Mouse (Mus musculus): Measurements from ENCODE around the gene Fam122b. TPM values are rescaled to one million over a fixed set of nuclear protein-coding genes. Genes with fewer than 3 reads are reported as not detected.
A peak's percentile ranks its signal among the peaks of the same experiment; 100 is the strongest.

The Fam122b gene
- polyA plus RNA-seq, 1 experiment from 2014 or later = 7.8 TPM

DNA sequence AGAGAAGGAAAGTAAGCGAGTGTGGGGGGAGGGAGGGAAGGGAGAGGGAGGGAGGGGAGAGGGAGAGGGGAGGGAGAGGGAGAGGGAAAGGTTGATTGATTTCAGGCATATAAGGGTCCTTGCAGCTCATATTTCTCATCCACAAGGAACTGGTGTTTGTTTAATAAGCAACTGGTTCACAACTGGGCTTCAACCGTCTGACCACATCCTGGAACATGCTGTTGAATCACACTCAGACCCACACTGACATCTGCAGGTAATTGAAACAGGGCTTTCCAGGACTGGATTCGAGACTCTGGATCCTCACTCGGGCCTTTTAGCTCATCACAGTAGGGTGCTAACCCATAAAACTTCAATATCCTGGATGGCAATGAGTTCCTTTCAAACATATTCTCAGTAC is 35.9 kb downstream of the Fam122b start:
- Histone ChIP-seq H3K27me3 (no peaks in the 10 kb centered on the region), H3K4me2 (peak overlapping the region; percentile 8; the same call in 1 of the 2 replicates), H3K36me3 (no peaks in the 10 kb centered on the region), H3K9me3 (no peaks in the 10 kb centered on the region), H3K4me1 (replicated peaks) (peaks cover 16% of the 10 kb centered on the region), H3K9ac (replicated peaks) (no peak overlapping the region), H3K4me3 (replicated peaks) (no peak overlapping the region), H3K27ac (peak overlapping the region; percentile 74)
- 31% methylated on average over 4 of the region's 4 CpGs for WGBS
- ATAC-seq (ENCODE audit: insufficient number of reproducible peaks, insufficient read depth, low FRiP score, low TSS enrichment, low read depth) = peak; percentile 76

DNA sequence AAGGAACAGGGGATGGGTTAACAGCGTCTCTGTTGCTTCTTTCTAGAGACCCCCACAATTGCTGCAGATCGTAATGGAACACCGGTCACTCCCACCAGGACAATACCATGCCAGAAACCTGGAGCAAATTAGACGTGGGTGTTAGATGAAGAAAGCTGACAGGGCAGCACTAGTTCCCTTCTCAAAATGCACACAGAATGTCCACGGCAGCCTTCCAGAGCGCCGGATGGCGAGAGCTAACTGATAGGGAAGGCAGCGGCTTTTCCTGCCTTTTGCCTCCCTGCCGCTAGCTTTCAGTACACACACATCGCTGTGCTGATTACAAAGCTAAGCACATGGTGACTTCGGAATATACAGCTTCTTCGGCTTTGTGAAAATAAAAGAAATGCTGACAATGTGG is 37.6 kb downstream of the Fam122b start:
- Histone ChIP-seq H3K27me3 (no peaks in the 10 kb centered on the region), H3K4me3 (replicated peaks) (peak overlapping the region; percentile 13; the same call in 1 of the 2 replicates), H3K4me1 (replicated peaks) (peaks cover 16% of the 10 kb centered on the region), H3K27ac (peak overlapping the region; percentile 79), H3K9me3 (no peaks in the 10 kb centered on the region), H3K36me3 (no peaks in the 10 kb centered on the region), H3K9ac (replicated peaks) (peak overlapping the region; percentile 35; the same call in 1 of the 2 replicates), H3K4me2 (peak overlapping the region; percentile 46)
- 23% methylated on average over 13 of the region's 13 CpGs for WGBS
- ATAC-seq (ENCODE audit: insufficient number of reproducible peaks, insufficient read depth, low FRiP score, low TSS enrichment, low read depth) = no peak

DNA sequence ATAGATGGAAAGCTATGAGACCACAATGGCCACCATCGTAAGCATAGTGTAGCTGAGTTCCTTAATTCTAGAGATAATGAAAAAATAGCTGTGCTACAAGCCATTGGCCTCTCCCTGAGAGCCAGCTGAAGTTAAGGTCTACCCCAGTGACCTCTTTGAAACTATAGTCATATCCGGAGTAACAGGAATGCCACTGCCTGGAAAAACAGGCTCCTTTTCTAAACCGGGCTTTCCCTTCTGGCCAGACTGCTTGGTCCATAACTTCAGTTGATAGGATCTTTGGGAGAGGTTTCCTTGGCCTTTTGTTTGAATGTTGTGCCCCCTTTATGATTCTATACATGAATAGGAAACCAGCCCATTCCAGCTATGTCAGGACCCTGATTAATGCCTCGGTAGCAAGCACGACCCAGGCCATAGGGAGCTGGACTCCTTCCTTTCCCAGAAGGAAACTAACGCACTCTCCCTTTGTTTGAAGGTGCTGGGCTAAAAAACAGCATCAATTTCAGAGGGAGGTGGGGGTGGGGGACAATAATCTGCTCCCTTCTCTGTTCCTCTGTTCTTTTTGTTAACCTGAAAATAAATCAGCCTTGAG is 45.2 kb downstream of the Fam122b start:
- ATAC-seq (ENCODE audit: insufficient number of reproducible peaks, insufficient read depth, low FRiP score, low TSS enrichment, low read depth) = no peak
- no peak overlapping the region for H3K27ac ChIP-seq
- WGBS = 56% methylated on average over 6 of the region's 6 CpGs

DNA sequence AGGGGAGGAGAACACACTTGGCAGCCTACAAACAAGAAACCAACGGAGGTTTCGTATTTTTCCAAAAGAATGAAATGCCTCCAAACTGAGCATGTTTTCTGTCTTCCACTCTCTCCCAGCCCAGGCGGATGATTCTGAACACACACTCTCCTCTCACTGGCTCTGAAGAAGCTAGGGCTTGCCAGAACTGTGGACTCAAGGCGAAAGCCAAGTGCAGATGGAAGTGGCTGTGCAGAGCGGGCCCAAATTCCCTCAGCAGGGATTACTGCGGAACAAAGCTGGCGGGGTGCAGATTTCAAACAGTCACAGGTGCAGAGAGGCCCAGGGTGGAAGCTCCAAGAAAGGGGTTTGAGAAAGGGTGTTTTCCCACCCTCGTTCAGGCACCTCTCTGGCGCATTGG is 48.8 kb downstream of the Fam122b start:
- WGBS = 72% methylated on average over 9 of the region's 9 CpGs
- Histone ChIP-seq H3K4me2 (no peak overlapping the region), H3K4me3 (replicated peaks) (no peak overlapping the region), H3K4me1 (replicated peaks) (no peaks in the 10 kb centered on the region; the same call in 1 of the 2 replicates), H3K27me3 (no peaks in the 10 kb centered on the region), H3K9me3 (no peaks in the 10 kb centered on the region), H3K9ac (replicated peaks) (no peak overlapping the region), H3K27ac (no peak overlapping the region), H3K36me3 (no peaks in the 10 kb centered on the region)
- ATAC-seq (ENCODE audit: insufficient number of reproducible peaks, insufficient read depth, low FRiP score, low TSS enrichment, low read depth) = no peak

More for the DNA sequence above, 45.2 kb downstream of the Fam122b start:
- Histone ChIP-seq H3K36me3 (no peaks in the 10 kb centered on the region), H3K4me2 (no peak overlapping the region), H3K9ac (replicated peaks) (no peak overlapping the region), H3K27me3 (no peaks in the 10 kb centered on the region), H3K4me3 (replicated peaks) (no peak overlapping the region), H3K4me1 (replicated peaks) (no peaks in the 10 kb centered on the region; the same call in 1 of the 2 replicates), H3K9me3 (no peaks in the 10 kb centered on the region)

DNA sequence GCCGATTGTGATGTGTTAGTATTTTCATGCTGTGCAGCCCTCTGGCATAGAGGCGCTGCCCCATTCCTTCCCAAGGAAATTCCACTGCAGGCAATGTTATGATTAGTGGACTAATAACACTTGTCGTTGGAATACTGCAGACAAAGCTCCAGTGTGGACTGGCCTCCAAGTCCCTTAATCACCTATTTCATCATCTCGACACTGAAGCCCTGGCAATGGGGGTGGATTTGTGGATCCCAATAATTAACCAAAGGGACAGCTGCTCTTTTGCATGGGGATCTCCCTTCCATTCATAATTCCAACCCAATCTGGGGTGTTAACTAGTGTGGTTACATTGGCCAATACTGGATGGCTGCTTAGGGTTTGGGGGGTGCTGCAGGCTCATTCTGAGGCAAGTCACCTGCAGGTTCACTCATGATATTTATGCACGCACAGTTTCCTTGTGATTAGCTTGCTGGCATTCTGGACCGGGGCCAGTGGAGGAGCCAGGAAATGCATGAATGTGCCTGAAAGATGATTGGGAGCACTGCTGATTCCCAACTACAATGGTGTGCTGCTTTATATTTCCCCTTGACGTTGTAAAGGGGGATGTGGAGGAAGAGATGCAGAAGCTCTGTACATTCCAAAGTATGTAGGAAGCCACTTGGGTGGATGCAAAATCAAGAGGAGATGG is 54.9 kb downstream of the Fam122b start:
- peak overlapping the region; percentile 50; the same call in 1 of the 2 replicates for H3K27ac ChIP-seq
- H3K27me3 ChIP-seq = peaks cover 4% of the 10 kb centered on the region; the same call in 1 of the 2 replicates
- H3K4me2 ChIP-seq = no peak overlapping the region
- no peak for ATAC-seq (ENCODE audit: insufficient number of reproducible peaks, insufficient read depth, low FRiP score, low TSS enrichment, low read depth)
- no peaks in the 10 kb centered on the region for H3K36me3 ChIP-seq
- H3K4me1 ChIP-seq (replicated peaks) = peaks cover 33% of the 10 kb centered on the region
- no peak overlapping the region for H3K4me3 ChIP-seq (replicated peaks)
- no peak overlapping the region for H3K9ac ChIP-seq (replicated peaks)
- WGBS = 49% methylated on average over 7 of the region's 7 CpGs
- H3K9me3 ChIP-seq = no peaks in the 10 kb centered on the region

DNA sequence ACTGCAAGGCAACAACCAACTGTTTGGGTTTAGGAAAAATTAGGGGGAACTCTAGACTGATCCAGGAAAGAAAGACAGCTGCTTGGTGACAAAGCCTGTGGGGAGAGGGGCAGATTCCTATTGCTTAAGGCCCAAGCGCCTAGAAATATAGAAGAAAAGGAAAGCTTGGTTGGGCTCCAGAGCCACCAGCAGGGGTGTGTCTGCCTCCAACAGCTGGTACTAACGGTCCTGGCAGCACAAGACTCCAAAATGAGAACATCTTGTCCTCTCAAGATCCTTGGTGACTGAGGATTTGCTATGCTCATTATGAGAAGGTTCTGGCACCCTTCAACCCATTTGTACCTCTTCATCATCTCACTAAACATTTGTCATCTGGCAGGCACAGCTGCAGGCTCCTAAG is 55.8 kb downstream of the Fam122b start:
- 73% methylated on average over 2 of the region's 2 CpGs for WGBS
- ATAC-seq (ENCODE audit: insufficient number of reproducible peaks, insufficient read depth, low FRiP score, low TSS enrichment, low read depth) = no peak

DNA sequence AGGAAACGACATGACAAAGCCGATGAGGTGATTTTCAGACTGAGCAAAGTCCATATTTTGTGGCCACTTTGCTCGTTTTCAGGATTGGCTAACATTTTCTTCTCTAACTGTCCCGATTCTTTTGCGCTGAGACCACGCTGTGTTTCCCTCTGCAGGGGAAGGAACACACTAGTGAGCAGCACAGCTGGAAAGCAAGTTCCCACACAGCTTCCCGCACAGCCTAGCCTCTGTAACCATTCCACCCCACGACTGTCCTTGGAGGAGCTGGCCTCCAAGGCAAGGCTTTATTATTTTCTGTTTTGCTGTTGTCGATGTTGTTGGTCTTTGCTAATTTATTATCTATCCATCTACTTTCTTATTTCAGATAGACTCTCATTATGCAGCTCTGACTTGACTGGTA is 57.1 kb downstream of the Fam122b start:
- no peak overlapping the region for H3K9ac ChIP-seq (replicated peaks)
- WGBS = 50% methylated on average over 9 of the region's 9 CpGs
- peak overlapping the region; percentile 93 for H3K27ac ChIP-seq
- H3K36me3 ChIP-seq = no peaks in the 10 kb centered on the region
- no peaks in the 10 kb centered on the region for H3K9me3 ChIP-seq
- no peak overlapping the region for H3K4me3 ChIP-seq (replicated peaks)
- peaks cover 4% of the 10 kb centered on the region; the same call in 1 of the 2 replicates for H3K27me3 ChIP-seq
- peaks cover 51% of the 10 kb centered on the region for H3K4me1 ChIP-seq (replicated peaks)
- ATAC-seq (ENCODE audit: insufficient number of reproducible peaks, insufficient read depth, low FRiP score, low TSS enrichment, low read depth) = no peak
- H3K4me2 ChIP-seq = no peak overlapping the region

More for the DNA sequence above, 55.8 kb downstream of the Fam122b start:
- Histone ChIP-seq H3K9me3 (no peaks in the 10 kb centered on the region), H3K4me3 (replicated peaks) (no peak overlapping the region), H3K4me2 (no peak overlapping the region), H3K4me1 (replicated peaks) (peaks cover 42% of the 10 kb centered on the region), H3K27ac (peak overlapping the region; percentile 50; the same call in 1 of the 2 replicates), H3K27me3 (peaks cover 4% of the 10 kb centered on the region; the same call in 1 of the 2 replicates), H3K9ac (replicated peaks) (no peak overlapping the region), H3K36me3 (no peaks in the 10 kb centered on the region)

DNA sequence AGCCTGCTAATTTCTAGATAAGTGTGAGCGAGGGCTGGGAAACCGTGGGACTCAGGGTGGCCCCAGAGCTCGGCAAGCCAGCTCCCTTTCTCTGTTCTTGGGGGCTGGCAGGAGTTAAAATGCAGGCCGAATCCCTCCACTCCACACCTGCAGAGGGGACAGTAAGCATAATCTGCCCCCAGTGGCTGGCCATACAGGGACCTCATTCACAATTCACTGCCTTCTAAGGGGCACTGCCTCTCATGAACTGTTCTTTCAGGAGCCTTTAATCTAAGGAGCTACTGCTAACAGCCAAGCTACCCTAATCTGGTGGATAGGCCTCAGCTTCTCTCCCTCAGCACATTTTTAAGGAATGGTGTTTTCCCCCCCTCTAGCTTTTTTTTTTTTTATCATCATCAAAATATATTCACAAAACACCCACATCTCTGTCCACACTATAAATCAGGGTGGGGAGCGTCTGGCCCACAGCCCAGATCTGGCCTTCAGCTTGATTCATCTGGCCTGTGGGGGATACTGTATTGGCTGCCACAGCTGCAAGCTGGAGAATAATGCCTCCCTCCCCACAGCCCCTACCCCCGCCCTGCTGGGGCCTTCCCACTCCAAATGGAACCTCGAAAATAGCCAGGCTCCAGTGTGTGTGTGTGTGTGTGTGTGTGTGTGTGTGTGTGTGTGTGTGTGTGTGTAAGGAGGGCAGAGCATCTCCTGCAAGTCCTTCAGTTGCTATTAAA is 57.7 kb downstream of the Fam122b start:
- Histone ChIP-seq H3K4me3 (replicated peaks) (no peak overlapping the region), H3K27ac (peak overlapping the region; percentile 93), H3K4me2 (no peak overlapping the region), H3K36me3 (no peaks in the 10 kb centered on the region), H3K27me3 (peaks cover 4% of the 10 kb centered on the region; the same call in 1 of the 2 replicates), H3K9ac (replicated peaks) (no peak overlapping the region), H3K9me3 (no peaks in the 10 kb centered on the region), H3K4me1 (replicated peaks) (peaks cover 51% of the 10 kb centered on the region)
- WGBS = 36% methylated on average over 7 of the region's 7 CpGs
- peak; percentile 91 for ATAC-seq (ENCODE audit: insufficient number of reproducible peaks, insufficient read depth, low FRiP score, low TSS enrichment, low read depth)

DNA sequence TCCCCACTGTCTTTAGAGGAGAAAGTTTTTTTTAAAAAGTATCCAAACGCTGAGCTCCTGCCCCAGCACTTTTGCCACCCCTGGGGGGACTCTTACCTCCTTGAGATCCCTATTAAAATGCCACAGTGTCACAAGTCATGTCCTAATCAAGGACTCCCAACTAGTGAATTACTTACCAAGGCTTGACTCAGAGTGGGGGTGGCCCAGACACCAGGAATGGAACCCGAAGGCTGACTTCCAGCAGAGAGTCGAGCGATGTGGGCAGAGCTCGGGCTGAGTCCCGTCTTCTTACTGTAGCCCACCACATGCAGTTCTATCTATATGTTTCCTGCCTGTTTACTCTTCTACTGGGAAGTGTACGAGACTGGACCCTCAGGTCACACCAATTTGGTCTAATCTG is 60.2 kb downstream of the Fam122b start:
- no peak for ATAC-seq (ENCODE audit: insufficient number of reproducible peaks, insufficient read depth, low FRiP score, low TSS enrichment, low read depth)
- no peak overlapping the region for H3K9ac ChIP-seq (replicated peaks)
- H3K9me3 ChIP-seq = no peaks in the 10 kb centered on the region
- H3K4me3 ChIP-seq (replicated peaks) = no peak overlapping the region
- H3K4me2 ChIP-seq = no peak overlapping the region
- 55% methylated on average over 7 of the region's 7 CpGs for WGBS
- H3K4me1 ChIP-seq (replicated peaks) = peaks cover 40% of the 10 kb centered on the region
- H3K36me3 ChIP-seq = no peaks in the 10 kb centered on the region
- no peak overlapping the region for H3K27ac ChIP-seq
- peaks cover 4% of the 10 kb centered on the region; the same call in 1 of the 2 replicates for H3K27me3 ChIP-seq

DNA sequence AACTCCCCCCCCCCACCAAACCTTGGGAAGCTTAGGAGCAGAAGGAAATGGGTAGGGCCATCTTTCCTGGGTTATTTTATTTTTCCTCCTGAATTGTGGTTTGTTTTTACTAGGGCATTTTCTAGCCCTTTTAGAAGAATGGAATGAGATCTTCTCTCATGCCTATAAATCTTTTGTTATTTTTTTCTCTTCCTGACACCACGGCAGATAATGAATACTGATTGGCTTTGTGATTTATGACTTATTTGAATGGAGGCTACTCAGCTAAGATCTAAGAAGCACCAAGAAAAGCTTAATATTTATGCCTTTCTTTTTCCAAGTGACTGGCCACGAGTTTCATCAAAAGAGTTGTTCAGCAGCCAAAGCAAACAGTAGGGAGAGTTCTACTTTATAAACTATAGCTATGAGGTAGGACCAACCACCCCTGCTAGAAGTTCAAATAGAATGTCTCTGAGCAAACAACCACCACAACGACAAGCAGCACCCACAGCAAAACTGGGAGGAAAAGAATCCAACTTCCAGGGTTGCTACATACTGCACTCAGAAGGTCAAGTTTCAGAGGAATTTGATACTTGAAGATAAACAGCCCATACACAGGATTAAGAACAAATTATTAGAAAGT is 64.8 kb downstream of the Fam122b start:
- H3K27ac ChIP-seq = no peak overlapping the region
- ATAC-seq (ENCODE audit: insufficient number of reproducible peaks, insufficient read depth, low FRiP score, low TSS enrichment, low read depth) = no peak
- no peaks in the 10 kb centered on the region for H3K9me3 ChIP-seq
- H3K9ac ChIP-seq (replicated peaks) = no peak overlapping the region
- H3K27me3 ChIP-seq = no peaks in the 10 kb centered on the region
- H3K36me3 ChIP-seq = no peaks in the 10 kb centered on the region
- H3K4me1 ChIP-seq (replicated peaks) = peaks cover 19% of the 10 kb centered on the region
- no peak overlapping the region for H3K4me2 ChIP-seq
- no peak overlapping the region for H3K4me3 ChIP-seq (replicated peaks)
- 51% methylated on average over 3 of the region's 3 CpGs for WGBS

DNA sequence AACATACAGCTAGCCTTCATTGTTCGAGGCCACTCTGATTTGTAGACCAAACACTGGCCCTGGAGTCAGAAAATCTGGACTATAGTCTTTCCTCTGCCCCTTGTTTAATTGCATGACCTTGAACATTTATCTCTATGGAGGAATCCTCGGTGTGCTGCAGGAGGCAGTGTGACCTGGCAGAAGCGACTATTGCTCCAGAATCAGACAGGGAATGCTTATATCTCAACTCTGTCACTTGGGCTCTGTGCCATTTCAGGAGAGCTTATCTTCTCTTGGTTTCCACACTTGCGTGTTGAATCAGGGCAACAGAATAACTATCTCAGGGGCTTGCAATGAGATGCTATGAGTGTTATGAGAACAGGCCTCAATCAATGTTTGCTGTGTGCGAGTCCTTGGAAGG is 68.0 kb downstream of the Fam122b start:
- Histone ChIP-seq H3K27ac (no peak overlapping the region), H3K9ac (replicated peaks) (no peak overlapping the region), H3K9me3 (no peaks in the 10 kb centered on the region), H3K4me3 (replicated peaks) (no peak overlapping the region), H3K4me2 (no peak overlapping the region), H3K27me3 (no peaks in the 10 kb centered on the region), H3K36me3 (no peaks in the 10 kb centered on the region), H3K4me1 (replicated peaks) (0 out of 2 replicates have a peak, but pooled peaks cover under 1% of the 10 kb centered on the region)
- WGBS = 91% methylated on average over 5 of the region's 5 CpGs
- no peak for ATAC-seq (ENCODE audit: insufficient number of reproducible peaks, insufficient read depth, low FRiP score, low TSS enrichment, low read depth)

Measured in limb, embryonic 12.5 days (tissue).